Mouse (Mus musculus) mouse embryonic stem cell (cell line): ENCODE data around the gene Als2.

Experiments
- in situ Hi-C, 2 experiments: fragments of 300-500 bp; cut with MboI; formaldehyde crosslinking; loops; 1 replicate in 1 of 2; 3 replicates in 1 of 2; pipeline ENCODE4 v1.14.3; 2019 to 2020; ENCODE audit warnings: low sequenced_read_pairs in 2 of 2, low pct_unique_long_range_greater_than_20kb in 1 of 2, mixed read lengths in 1 of 2; ENCODE audit not compliant: unreplicated experiment in 1 of 2

Gene Als2

DNA sequence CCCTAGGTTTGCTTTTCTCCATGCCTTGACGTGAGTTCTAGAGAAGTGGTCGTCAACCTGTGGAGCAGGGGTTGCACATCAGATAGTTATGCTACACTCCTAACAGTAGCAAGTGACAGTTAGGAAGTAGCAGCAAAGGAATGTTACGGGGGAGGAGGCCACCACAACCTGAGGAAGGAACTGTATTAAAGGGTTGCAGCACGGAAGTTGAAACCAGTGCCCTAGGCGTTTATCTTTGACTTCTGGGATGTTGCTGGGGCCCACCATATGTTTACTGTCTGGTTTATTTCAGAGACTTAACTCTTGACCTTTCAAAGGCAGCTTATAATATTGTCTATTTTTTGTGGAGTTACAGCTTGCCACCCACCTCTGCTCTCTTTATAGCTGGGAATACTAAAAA, 65.2 kb downstream of the Als2 start:
- in situ Hi-C loops, result no loop called here

DNA sequence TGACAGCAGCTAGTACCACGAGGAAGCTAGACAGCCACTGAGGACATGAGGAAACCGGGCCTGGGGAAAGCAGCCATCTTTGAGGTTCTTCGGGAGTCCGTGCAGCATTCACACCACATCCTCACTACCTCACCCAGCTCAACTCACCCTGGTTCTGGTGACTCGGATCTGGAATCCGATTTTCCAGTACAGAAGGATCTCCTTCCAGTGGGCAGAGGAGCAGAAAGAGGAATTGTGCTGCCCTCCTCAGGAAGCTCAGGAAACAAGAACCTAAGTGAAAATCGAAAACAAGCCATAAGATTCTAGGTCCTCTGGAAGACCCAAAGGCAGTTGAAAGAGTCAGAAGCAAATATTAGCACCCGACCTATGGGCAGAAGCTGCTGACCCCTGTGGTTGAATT, 66.7 kb downstream of the Als2 start:
- in situ Hi-C loops, result no loop called here

DNA sequence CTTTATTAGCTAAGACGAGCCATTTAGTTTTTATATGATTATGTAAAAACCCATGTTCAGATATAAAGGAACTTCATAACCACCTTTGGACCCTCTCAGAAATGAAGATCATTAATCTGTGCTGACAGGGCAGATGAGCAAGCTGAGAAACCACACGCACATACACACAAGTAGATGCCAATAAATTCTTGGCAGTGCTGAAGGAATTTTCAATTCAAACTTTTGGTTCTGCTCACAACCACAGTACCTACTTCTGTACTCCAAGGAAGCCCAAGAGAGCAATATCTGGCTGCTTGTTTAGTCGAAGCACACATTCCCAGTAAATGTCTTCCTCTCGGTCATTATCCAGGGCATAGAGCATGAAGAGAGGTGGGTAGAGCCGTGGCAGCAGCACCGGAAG, 67.4 kb downstream of the Als2 start:
- in situ Hi-C loops, result no loop called here

DNA sequence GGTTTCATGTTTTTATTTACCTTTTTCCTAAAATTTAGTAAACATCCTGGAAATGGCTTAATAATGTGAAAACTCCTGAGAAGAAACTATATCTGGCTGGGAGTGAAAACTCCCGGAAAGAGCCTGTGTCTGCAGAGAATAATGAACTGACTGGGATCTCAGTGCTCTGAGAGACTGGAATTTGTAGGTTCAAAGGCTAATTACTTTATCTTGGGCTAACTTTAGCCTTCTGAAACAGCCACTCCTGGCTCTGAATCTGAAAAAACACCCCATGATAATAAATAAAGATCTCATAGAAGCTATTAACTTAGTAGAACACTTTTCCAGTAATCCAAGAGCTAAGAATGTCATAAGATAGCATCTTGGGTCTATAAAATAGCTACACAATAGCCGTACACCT, 68.5 kb downstream of the Als2 start:
- in situ Hi-C loops, result no loop called here

DNA sequence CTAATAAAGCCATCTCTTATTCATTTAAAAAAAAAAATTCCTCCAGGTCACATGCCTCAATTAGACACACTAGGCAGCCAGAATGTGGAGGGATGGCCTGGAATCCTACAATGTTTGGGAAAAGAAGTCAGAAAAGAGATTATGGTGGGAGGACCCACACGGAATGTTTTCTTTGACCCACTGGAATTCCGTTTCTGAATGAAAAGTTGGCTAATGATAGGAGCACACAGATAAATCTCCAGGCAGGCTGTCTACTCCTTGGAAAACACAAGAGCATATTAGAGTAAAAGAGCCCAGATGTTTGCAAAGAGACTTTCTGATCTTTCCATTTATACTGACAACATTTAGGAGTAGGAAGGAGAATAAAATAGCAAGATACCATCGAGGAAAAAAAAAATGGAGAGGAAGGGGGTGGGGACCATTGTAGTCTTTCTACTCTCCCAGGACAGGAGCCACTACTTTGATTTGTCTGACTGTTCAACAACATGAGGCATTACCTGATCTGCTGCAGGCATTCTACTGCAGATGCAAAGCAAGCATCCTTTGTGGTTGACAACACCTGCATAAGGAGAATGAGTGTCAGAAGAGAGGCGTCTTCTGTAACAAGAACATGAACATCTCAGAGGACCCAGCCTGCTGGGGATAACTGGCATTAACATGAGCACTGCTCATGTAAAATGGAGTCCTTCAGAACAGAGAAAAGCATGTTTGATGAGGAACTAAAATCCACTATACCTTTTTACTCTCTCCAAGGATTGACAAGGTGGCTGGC, 69.2 kb downstream of the Als2 start:
- in situ Hi-C loops, result no loop called here

DNA sequence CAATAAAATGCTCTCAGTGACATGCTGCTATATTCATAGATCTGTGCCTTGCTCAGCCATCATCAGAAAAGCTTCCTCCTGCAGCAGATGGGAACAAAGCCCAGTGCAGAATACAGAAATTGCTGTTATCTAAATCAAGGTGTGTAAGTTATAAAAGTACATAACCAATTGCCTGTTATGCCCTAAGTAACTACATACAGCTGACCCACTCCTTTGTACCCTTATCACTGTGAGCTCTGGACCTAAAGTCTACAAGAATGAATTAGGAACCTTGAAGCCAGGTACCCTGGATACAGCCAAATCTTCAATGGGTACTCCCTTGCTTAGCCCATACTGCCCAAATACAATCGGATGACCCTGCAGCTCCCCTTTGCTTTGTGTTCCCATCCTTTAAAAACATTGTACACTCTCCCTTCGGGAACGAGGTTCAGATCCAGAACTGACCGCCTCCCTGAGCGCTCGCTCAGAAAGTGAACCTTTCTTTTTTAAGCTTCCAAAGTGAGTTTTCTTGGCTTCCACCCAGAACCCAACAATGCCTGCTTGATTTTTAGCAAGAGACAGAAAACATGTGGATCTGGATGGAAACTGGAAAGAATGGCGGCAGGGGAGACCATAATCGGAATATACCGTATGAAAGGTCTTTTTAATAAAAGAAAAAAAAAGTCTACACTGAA, 70.7 kb downstream of the Als2 start:
- in situ Hi-C loops, result no loop called here

DNA sequence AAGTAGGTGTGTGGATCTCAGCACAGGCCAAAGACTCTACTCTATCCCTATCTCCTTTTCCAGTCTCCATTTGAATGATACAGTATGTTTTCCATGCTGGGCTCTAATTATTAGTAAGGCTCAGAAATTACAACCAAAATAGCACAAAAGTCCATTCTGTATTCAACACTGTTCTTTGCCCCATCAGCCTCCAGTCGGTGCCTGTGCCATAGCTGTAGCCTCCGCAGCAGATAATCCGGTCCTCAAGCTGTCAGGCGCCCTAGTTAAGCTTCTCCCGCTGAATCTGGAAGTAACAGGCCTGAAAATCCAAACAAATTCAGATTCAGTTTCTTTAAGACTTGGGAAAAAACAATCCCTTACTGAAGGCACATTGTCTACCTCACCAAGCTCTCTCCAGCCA, 73.1 kb downstream of the Als2 start:
- in situ Hi-C loops, result no loop called here

DNA sequence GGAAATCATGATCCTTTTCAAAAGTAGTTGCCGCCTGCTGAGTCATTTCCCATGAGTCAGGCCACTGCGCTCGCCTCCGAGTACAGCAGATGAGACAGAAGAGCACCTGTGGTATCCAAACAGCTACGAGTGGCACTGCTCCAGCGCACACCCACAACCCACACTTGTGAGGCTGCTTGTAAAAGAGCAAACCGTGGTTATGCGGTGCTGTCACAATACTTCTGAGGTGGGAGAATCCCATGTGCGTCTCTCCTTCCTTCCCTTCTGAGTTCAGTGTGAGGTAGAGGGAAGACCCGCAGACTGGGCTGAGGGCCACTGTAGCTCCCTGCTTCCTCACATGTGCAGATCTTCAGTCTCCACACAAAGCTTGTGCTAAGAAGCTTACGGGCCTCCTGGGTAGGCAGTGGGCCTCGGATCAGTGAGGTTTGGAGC, 74.0 kb downstream of the Als2 start, which contains the start of gene Mpp4:
Gene Mpp4, minus strand, starts transcription at position 360 of the 432 bp plus-strand sequence.
- in situ Hi-C loops, result no loop called here

DNA sequence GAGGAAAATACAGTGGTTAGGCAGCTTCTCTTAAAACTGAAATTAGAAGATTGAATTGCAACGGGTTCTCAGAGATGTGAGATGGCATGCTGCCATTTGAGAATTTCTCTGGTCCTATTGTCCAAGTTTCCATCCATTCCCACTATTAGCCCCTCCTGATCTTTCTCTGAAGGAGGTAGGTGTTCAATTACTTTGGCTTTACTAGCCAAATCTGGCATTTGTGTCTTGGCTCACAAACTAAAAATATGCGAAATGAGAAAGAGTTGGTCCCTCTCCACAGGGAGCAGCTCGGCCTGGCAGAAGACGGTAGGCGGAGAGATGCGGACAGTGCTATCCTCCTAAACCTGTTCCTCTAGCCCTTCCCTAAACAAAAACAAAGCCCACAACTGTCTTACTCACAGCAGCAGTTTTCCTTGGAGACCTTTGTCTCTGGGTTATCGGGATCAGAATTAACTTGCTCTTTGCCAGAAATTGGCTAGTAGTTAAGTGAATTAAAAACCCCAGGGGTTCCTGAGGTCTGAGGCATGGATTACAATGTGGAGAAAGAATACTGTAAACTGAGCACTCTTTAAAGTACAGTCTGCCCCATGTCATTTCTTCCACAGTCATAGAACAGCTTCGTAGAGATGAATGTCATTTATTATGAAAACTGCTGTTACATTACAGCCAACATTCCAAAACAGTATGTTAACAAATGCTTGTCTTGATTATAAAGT, 74.6 kb downstream of the Als2 start:
- in situ Hi-C loops, result no loop called here

DNA sequence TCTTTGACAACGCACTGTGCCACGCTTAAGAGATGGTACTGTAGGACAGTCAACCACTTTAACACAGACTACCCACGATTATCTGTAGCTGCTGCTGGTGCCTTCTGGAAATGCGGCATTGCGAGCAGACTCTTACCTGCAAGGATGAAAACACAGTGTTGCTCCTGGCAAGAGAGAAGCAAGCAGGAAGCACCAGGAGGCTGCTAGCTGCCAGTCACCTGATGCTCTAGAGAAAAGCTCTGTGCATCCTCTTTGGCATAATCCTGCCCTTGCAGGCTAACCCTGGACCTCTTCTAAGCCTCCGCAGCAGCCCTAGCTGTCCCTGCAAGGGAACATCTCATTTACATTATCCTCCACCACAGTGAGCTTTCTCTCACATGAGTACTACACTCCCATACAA, 75.6 kb downstream of the Als2 start:
- in situ Hi-C loops, result no loop called here

DNA sequence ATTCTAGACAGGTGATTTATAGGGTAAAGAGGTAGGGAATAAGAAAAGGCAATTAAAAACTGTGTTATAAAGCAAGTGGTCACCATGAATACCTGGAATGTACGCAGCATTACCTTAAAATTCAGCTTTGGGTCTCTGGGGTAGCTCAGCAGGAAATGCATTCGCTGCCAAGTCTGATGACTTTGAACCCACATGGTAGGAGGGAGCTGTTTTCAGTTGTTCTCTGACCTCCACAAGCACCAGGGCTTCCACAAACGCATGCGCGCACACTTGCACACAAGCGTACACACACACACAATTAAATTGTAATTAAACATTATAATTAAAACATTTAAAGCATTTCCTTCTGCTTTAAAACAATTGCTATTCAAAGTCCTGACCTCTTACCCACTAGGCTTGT, 76.2 kb downstream of the Als2 start:
- in situ Hi-C loops, result no loop called here

DNA sequence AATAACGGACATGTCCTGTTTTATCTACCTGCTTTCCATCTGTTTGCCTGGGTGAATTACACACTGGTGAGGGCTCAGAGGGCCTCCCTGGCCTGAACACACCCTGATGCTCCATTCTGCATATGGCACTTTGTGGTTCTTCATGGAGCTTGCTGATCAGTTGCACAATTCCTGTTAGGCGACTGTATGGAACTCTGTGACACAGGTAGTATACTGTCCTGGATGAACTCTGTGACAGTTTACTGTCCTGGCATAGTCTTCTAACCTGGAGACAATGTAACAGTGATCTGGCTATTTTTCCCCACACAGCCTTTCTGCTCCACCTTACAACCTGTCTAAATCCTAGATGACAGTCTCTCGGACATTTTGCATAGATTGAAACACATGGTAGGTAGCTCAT, 77.9 kb downstream of the Als2 start:
- in situ Hi-C loops, result no loop called here

DNA sequence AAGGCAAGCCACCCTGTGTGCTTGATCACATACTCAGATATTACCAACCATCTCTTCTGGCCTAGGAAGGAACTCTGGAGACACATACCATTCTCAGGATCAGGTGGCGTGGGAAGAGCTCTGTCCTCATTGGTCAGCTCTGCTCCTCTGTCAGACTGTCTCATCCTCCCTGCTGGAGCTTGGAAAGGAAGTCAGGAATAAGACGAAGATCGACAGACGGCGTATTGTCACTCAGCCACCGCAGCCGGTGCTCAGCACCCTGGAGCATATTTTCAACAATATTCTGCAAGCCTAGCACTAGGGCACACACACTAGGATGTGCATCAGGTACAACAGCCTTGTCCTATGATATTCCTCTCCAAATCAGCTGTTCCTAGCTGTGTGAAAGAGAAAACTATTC, 78.5 kb downstream of the Als2 start:
- in situ Hi-C loops, result no loop called here

DNA sequence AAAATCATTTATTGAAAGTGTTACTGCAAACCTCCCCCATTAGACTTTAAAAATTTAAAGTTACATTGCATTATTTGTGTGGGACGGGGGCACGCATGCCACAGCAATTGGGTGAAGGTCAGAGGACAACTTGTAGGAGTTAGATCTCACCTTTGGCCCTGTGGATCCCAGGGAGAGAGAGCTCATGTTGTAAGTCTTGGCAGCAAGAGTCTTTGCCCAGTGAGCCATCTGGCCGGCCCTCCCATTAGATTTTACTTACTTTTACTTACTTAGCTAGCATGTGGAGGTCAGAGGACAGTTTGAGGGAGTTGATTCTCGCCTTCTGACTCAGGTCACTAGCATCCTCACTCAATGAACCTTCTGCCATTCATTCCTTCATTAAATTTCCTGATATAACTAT, 79.2 kb downstream of the Als2 start:
- in situ Hi-C loops, result no loop called here

DNA sequence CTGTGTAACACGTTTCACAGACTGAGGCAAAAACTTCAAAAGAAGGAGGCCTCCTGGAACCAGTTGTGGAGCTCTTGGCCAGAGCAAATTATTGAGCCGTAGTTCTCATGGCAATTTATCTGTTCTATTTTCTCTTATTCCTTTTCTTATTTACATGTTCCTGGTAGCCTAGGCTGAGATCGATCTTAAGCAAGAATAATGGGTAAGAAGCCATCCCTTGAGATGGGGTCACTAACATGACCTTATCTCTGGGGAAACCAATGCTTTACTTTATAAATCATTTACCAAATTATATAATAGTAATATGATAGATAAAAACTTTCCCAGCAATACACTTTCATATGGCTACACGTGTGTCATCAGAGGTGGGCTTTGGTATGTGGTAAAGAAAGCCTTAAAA, 84.7 kb downstream of the Als2 start:
- in situ Hi-C loops, result no loop called here

DNA sequence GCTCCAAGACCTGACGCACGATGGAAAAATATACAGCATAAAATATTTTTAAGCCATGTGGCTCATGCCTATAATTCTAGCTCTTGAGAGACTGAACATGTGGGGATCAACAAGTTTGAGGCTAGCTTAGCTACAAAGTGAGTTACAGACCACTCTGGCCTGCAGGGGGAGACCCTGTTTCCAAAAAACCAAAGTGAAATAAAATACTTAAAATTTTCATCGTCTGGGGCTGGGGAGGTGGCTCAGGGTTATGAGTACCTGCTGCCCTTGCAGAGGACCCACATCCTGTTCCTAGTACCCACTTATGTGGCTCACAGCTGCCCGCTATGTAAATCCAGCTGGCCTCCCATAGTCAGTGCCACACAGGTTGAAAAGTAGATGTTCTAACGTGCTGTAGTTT, 86.5 kb downstream of the Als2 start:
- in situ Hi-C loops, result no loop called here

DNA sequence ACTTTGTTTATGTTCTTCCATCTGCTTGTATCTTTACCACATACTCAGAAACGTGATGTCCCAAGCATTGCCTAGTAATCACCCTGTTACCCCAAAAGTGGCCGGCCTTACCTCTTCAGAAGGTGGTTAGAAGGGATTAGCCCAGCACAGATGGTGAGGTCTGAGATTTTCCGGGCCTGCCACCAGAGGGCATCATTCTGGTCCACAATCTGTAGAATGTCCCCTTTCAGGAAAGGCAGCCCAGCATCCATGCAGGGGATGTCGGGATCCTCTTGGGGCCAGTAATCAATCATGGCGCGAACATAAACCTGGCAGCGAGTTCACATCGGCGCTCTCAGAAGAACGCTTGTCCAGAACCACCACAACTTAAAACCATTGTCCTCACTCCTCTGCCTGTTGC, 92.5 kb downstream of the Als2 start:
- in situ Hi-C loops, result loop anchor here in 1 of 2 experiments (25.0 kb wide), 1 partner anchor 357 kb away; the partner anchor contains the start of gene Casp8

DNA sequence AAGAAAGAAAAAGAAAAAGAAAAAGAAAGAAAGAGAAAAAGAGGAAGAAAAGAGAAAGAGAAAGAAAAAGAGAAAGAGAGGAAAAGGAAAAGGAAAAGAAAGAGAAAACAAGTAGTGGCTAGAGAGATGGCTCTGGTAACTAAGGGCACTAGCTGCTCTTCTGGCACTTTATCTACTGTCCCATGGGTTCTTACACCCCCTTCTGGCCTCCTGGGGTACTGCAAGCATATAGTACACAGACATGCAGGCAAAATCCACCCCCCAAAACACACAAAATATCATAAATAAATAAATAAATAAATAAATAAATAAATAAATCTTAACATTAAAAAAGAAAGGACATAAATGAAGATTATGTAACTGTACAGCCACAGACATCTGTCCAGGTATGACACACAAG, 94.2 kb downstream of the Als2 start:
- in situ Hi-C loops, result loop anchor here in 1 of 2 experiments (25.0 kb wide), 1 partner anchor 356 kb away; the partner anchor contains the start of gene Casp8

DNA sequence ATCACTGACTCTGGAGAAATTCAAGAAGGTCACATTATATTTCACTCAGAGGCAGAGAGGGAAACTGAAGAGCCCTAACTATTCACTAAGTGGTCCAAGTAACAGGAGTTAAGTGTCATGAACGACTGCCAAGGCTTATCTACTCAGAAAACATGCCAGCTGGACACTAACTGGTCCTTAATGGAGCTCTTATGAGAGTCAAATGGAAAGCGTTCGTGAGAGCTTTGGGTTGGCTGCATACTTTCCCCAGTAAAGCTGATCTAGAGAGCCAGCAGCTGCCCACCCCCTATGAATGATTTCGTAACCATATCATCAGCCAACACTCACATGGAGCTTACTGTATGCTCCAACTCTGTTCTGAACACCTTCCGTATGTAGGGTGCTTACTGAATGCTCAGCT, 102.6 kb downstream of the Als2 start:
- in situ Hi-C loops, result loop anchor here in 1 of 2 experiments (25.0 kb wide), 1 partner anchor 347 kb away; the partner anchor contains the start of gene Casp8
